Mouse (Mus musculus): ENCODE results near the gene Prph. TPM values are rescaled to one million over a fixed set of nuclear protein-coding genes. Genes with fewer than 3 reads are reported as not detected.

Prph gene
- polyA plus RNA-seq, 1 experiment = 0.60 TPM

GRCm38 (mm10) chr15:99095356-99095755 lies 40.4 kb downstream of the Prph start:
- Histone ChIP-seq H3K4me3 (ENCODE audit: insufficient read depth, low read length) (no peak overlapping the region), H3K4me1 (ENCODE audit: control insufficient read depth, insufficient read depth, low read length) (no peaks in the 10 kb centered on the region), H3K27ac (ENCODE audit: insufficient read depth, low read length) (no peak overlapping the region)
- TF ChIP-seq POLR2A (IDR thresholded peaks at IDR 0.05; ENCODE audit: low read depth, low read length) (no peak), CTCF (IDR thresholded peaks at IDR 0.05; ENCODE audit: borderline replicate concordance, insufficient read depth, low read length) (no peak)

- H3K27ac ChIP-seq (ENCODE audit: insufficient read depth, low read length) = no peak overlapping the region
- H3K4me3 ChIP-seq (ENCODE audit: insufficient read depth, low read length) = no peak overlapping the region
- no peaks in the 10 kb centered on the region for H3K4me1 ChIP-seq (ENCODE audit: control insufficient read depth, insufficient read depth, low read length)
- no peak for TF ChIP-seq POLR2A (IDR thresholded peaks at IDR 0.05; ENCODE audit: low read depth, low read length)
- no peak for TF ChIP-seq CTCF (IDR thresholded peaks at IDR 0.05; ENCODE audit: borderline replicate concordance, insufficient read depth, low read length)
Observed at GRCm38 (mm10) chr15:99096061-99096793, 41.3 kb downstream of the Prph start.

GRCm38 (mm10) chr15:99096831-99097500 lies 42.0 kb downstream of the Prph start:
- H3K4me1 ChIP-seq (ENCODE audit: control insufficient read depth, insufficient read depth, low read length) = no peaks in the 10 kb centered on the region
- H3K27ac ChIP-seq (ENCODE audit: insufficient read depth, low read length) = no peak overlapping the region
- TF ChIP-seq POLR2A (IDR thresholded peaks at IDR 0.05; ENCODE audit: low read depth, low read length) (no peak), CTCF (IDR thresholded peaks at IDR 0.05; ENCODE audit: borderline replicate concordance, insufficient read depth, low read length) (no peak)
- no peak overlapping the region for H3K4me3 ChIP-seq (ENCODE audit: insufficient read depth, low read length)

GRCm38 (mm10) chr15:99097840-99098492 lies 43.0 kb downstream of the Prph start:
- no peak for TF ChIP-seq CTCF (IDR thresholded peaks at IDR 0.05; ENCODE audit: borderline replicate concordance, insufficient read depth, low read length)
- TF ChIP-seq POLR2A (IDR thresholded peaks at IDR 0.05; ENCODE audit: low read depth, low read length) = no peak
- peak overlapping the region; percentile 13; the same call in 1 of the 2 replicates for H3K4me3 ChIP-seq (ENCODE audit: insufficient read depth, low read length)
- no peak overlapping the region for H3K27ac ChIP-seq (ENCODE audit: insufficient read depth, low read length)
- H3K4me1 ChIP-seq (ENCODE audit: control insufficient read depth, insufficient read depth, low read length) = no peaks in the 10 kb centered on the region

DNA sequence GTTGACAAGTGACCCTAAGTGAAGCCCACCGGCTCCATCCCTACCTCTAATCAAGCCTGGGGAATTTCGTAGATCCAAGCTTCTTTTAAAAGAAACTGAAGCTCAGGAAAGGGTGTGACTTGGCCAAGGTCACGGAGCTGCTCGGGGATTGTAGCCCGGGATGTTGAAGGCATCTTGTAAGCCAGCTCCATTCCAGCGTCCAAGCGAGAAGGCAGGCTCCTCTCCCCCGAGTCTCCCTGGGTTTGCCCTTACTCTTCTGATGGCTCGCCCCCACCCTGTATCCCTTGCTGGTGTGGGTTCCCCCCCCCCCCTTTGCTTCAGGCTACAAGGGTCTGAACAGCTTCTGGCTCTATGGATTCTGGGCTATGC lies 43.5 kb downstream of the Prph start:
- H3K4me1 ChIP-seq (ENCODE audit: control insufficient read depth, insufficient read depth, low read length) = no peaks in the 10 kb centered on the region
- no peak overlapping the region for H3K4me3 ChIP-seq (ENCODE audit: insufficient read depth, low read length)
- TF ChIP-seq CTCF (IDR thresholded peaks at IDR 0.05; ENCODE audit: borderline replicate concordance, insufficient read depth, low read length) = no peak
- no peak for TF ChIP-seq POLR2A (IDR thresholded peaks at IDR 0.05; ENCODE audit: low read depth, low read length)
- H3K27ac ChIP-seq (ENCODE audit: insufficient read depth, low read length) = no peak overlapping the region

DNA sequence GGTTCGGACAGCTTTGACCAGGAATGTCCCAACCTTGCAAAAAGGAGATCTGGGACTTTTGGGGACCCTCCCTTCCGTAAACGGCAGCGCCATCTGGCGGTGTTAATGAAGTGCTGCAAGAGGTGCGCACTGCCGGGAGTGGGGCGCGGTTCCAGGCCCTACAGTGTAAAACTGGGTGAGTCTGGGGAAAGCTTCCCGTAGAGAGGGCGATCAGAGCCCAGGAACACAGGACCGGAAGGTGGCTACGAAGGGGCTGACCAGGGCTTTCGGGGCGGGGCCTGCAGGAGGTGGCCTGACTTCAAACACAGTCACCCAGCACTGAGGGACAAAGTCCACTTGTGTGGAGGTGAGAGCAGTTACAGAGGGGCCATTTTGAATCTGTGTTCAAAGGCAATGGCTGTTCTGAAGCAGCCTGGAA lies 44.2 kb downstream of the Prph start:
- TF ChIP-seq CTCF (IDR thresholded peaks at IDR 0.05; ENCODE audit: borderline replicate concordance, insufficient read depth, low read length) = peak; percentile 85
- TF ChIP-seq POLR2A (IDR thresholded peaks at IDR 0.05; ENCODE audit: low read depth, low read length) = no peak
- H3K4me3 ChIP-seq (ENCODE audit: insufficient read depth, low read length) = no peak overlapping the region
- H3K4me1 ChIP-seq (ENCODE audit: control insufficient read depth, insufficient read depth, low read length) = no peaks in the 10 kb centered on the region
- H3K27ac ChIP-seq (ENCODE audit: insufficient read depth, low read length) = no peak overlapping the region

GRCm38 (mm10) chr15:99099984-99100383 lies 45.0 kb downstream of the Prph start:
- TF ChIP-seq CTCF (IDR thresholded peaks at IDR 0.05; ENCODE audit: borderline replicate concordance, insufficient read depth, low read length) = no peak
- no peak for TF ChIP-seq POLR2A (IDR thresholded peaks at IDR 0.05; ENCODE audit: low read depth, low read length)
- Histone ChIP-seq H3K4me1 (ENCODE audit: control insufficient read depth, insufficient read depth, low read length) (no peaks in the 10 kb centered on the region), H3K4me3 (ENCODE audit: insufficient read depth, low read length) (no peak overlapping the region), H3K27ac (ENCODE audit: insufficient read depth, low read length) (no peak overlapping the region)

DNA sequence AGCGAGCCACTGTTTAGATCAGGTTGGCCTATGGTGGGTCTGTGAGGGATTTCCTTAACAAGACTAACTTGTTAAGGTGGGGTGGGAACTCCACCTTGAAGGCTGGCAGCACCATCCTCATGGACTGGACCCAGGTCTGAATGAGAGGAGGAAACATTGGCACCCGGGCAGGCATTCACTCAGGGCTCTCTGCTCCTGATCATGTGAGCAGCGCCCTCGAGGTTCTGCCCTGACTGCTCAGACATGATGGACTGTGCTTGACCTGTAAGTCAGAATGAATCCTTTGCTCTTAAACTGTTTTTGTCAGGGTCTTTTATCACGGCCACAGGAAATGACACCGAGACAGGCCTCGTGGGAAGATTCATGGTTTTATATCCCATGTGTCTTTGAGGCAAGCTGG lies 50.3 kb downstream of the Prph start:
- Histone ChIP-seq H3K4me3 (ENCODE audit: insufficient read depth, low read length) (no peak overlapping the region), H3K4me1 (ENCODE audit: control insufficient read depth, insufficient read depth, low read length) (no peaks in the 10 kb centered on the region), H3K27ac (ENCODE audit: insufficient read depth, low read length) (no peak overlapping the region)
- TF ChIP-seq POLR2A (IDR thresholded peaks at IDR 0.05; ENCODE audit: low read depth, low read length) (no peak), CTCF (IDR thresholded peaks at IDR 0.05; ENCODE audit: borderline replicate concordance, insufficient read depth, low read length) (no peak)

GRCm38 (mm10) chr15:99107866-99108265 lies 52.9 kb downstream of the Prph start:
- H3K27ac ChIP-seq (ENCODE audit: insufficient read depth, low read length) = no peak overlapping the region
- no peak for TF ChIP-seq POLR2A (IDR thresholded peaks at IDR 0.05; ENCODE audit: low read depth, low read length)
- TF ChIP-seq CTCF (IDR thresholded peaks at IDR 0.05; ENCODE audit: borderline replicate concordance, insufficient read depth, low read length) = no peak
- no peak overlapping the region for H3K4me3 ChIP-seq (ENCODE audit: insufficient read depth, low read length)
- no peaks in the 10 kb centered on the region for H3K4me1 ChIP-seq (ENCODE audit: control insufficient read depth, insufficient read depth, low read length)

Other genes with a start within 250 kb of the Prph start
- gene Ddn, start 245.7 kb upstream of the Prph start, polyA plus RNA-seq (2011; ENCODE audit: insufficient read length, low read depth, missing spikeins) = not detected in 2 replicates
- 94.2 and 101 TPM in 2 replicates for gene Prkag1, start 223.7 kb upstream of the Prph start, polyA plus RNA-seq (2011; ENCODE audit: insufficient read length, low read depth, missing spikeins)
- gene Kmt2d, start 184.0 kb upstream of the Prph start, polyA plus RNA-seq (2011; ENCODE audit: insufficient read length, low read depth, missing spikeins) = 28.0 and 31.5 TPM in 2 replicates
- gene Rhebl1, start 160.6 kb upstream of the Prph start, polyA plus RNA-seq (2011; ENCODE audit: insufficient read length, low read depth, missing spikeins) = 6.0 and 7.8 TPM in 2 replicates
- gene Dhh, start 156.6 kb upstream of the Prph start, polyA plus RNA-seq (2011; ENCODE audit: insufficient read length, low read depth, missing spikeins) = 0.14 and 0.27 TPM in 2 replicates
- gene Lmbr1l, start 136.9 kb upstream of the Prph start, polyA plus RNA-seq (2011; ENCODE audit: insufficient read length, low read depth, missing spikeins) = 11.3 and 14.7 TPM in 2 replicates
- gene Tuba1b, start 120.6 kb upstream of the Prph start, polyA plus RNA-seq (2011; ENCODE audit: insufficient read length, low read depth, missing spikeins) = 3,138 and 3,689 TPM in 2 replicates
- gene Gm49450, start 101.6 kb upstream of the Prph start, polyA plus RNA-seq (2011; ENCODE audit: insufficient read length, low read depth, missing spikeins) = 333 and 559 TPM in 2 replicates
- gene Tuba1a, start 101.5 kb upstream of the Prph start, polyA plus RNA-seq (2011; ENCODE audit: insufficient read length, low read depth, missing spikeins) = 1,082 and 1,134 TPM in 2 replicates
- 171 and 395 TPM in 2 replicates for gene Tuba1c, start 25.3 kb upstream of the Prph start, polyA plus RNA-seq (2011; ENCODE audit: insufficient read length, low read depth, missing spikeins)
- 12.2 and 19.9 TPM in 2 replicates for gene Troap, start 19.4 kb downstream of the Prph start, polyA plus RNA-seq (2011; ENCODE audit: insufficient read length, low read depth, missing spikeins)
- gene C1ql4, start 32.6 kb downstream of the Prph start, polyA plus RNA-seq (2011; ENCODE audit: insufficient read length, low read depth, missing spikeins) = not detected in 2 replicates
- gene Dnajc22, start 38.0 kb downstream of the Prph start, polyA plus RNA-seq (2011; ENCODE audit: insufficient read length, low read depth, missing spikeins) = not detected in 2 replicates
- gene Spats2, start 70.7 kb downstream of the Prph start, polyA plus RNA-seq (2011; ENCODE audit: insufficient read length, low read depth, missing spikeins) = 37.7 and 41.7 TPM in 2 replicates
- gene Kcnh3, start 169.7 kb downstream of the Prph start, polyA plus RNA-seq (2011; ENCODE audit: insufficient read length, low read depth, missing spikeins) = 0.40 TPM in 1 of 2 replicates, not detected in the other
- 24.7 and 37.2 TPM in 2 replicates for gene Mcrs1, start 196.8 kb downstream of the Prph start, polyA plus RNA-seq (2011; ENCODE audit: insufficient read length, low read depth, missing spikeins)
- 24.4 and 25.7 TPM in 2 replicates for gene Prpf40b, start 239.9 kb downstream of the Prph start, polyA plus RNA-seq (2011; ENCODE audit: insufficient read length, low read depth, missing spikeins)
- gene Fam186b, start 240.7 kb downstream of the Prph start, polyA plus RNA-seq (2011; ENCODE audit: insufficient read length, low read depth, missing spikeins) = not detected in 2 replicates

Data from embryonic fibroblast, embryonic 13.5 days (primary cell).